Mouse (Mus musculus) midbrain, embryonic 12.5 days (tissue): ENCODE measurements at regions not wholly inside any gene's neighbourhood (a gene's known extent, or its start where the extent isn't known, plus 50 kb on each side); places are given as distances from the start of the nearest gene placed in this dataset.

Experiments used
- ATAC-seq: fragments of 200-750 bp; cut with Nextera tagmentation; 2 replicates; pipeline ENCODE4 v1.8.0; 2017; ENCODE audit warnings: low read depth, moderate TSS enrichment, moderate library complexity; ENCODE audit not compliant: low FRiP score
- H3K27ac ChIP-seq: fragments of 300-500 bp; sonication (generic); replicated peaks from 2 replicates; pipeline ENCODE4 v1.5.1; 2016; ENCODE audit warnings: mild to moderate bottlenecking
- H3K27me3 ChIP-seq: fragments of 300-500 bp; sonication (generic); 2 replicates; pipeline ENCODE4 v1.6.1; 2016; ENCODE audit warnings: mild to moderate bottlenecking
- H3K36me3 ChIP-seq: fragments of 300-500 bp; sonication (generic); 2 replicates; pipeline ENCODE4 v1.6.1; 2016
- H3K4me1 ChIP-seq: fragments of 300-500 bp; sonication (generic); 2 replicates; pipeline ENCODE4 v1.6.1; 2016
- H3K4me2 ChIP-seq: fragments of 300-500 bp; sonication (generic); replicated peaks from 2 replicates; pipeline ENCODE4 v1.6.1; 2016; ENCODE audit warnings: mild to moderate bottlenecking, moderate library complexity
- H3K4me3 ChIP-seq: fragments of 300-500 bp; sonication (generic); 2 replicates; pipeline ENCODE4 v1.5.1; 2016; ENCODE audit warnings: mild to moderate bottlenecking
- H3K9ac ChIP-seq: fragments of 300-500 bp; sonication (generic); replicated peaks from 2 replicates; pipeline ENCODE4 v1.6.1; 2016; ENCODE audit warnings: mild to moderate bottlenecking, moderate library complexity
- H3K9me3 ChIP-seq: fragments of 300-500 bp; sonication (generic); 2 replicates; pipeline ENCODE4 v1.6.1; 2016; ENCODE audit warnings: mild to moderate bottlenecking
- WGBS: fragments of 180-500 bp; shearing (Covaris S2); methylation state at CpG from one replicate; pipeline ENCODE4 v1.1.7; 2016; 5-methylcytosine and 5-hydroxymethylcytosine counted together

DNA sequence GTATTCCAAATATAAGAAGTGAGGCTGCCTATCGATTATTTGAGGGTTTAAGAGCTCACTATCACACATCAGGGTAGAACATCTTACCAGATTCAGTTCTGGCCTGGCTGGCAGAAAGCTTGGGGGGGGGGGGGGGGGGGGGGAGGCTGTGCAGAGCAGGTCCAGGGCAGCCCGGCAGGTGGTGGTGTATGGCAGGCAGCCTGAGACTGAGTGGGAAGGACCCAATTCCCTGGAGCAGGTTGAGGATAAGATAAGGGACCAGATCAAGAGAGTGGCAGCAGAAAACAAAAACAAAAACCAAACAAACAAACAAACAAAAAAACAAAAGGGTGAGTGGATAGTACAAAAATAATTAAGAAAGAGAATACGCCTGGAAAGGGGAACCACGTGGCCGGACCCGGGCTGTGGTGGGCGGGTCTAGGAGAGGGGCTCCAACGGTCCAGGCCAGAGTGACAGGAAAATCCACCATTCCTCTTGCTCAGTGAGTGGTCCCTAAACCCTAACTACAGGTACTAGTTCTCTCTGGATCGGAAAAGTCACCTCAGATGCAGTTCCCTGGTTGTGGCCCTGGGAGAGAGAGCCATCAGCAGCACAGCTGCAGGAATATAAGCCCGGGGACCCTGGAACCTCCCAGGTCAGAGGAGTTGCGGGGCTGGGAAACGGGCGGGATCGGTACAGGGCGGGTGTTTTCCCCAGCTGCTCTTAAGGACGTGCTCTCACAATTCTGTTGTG, 73.3 kb downstream of the Vmn2r112 start:
- peak; percentile 95 for ATAC-seq
- H3K4me1 ChIP-seq = no peaks in the 10 kb centered on the region
- H3K4me3 ChIP-seq = peak overlapping the region; percentile 40
- H3K36me3 ChIP-seq = no peaks in the 10 kb centered on the region
- WGBS = 20% methylated on average over 16 of the region's 16 CpGs
- no peak overlapping the region; the same call in 1 of the 2 replicates for H3K9ac ChIP-seq
- peak overlapping the region; percentile 46 for H3K4me2 ChIP-seq
- H3K27ac ChIP-seq = no peak overlapping the region
- no peaks in the 10 kb centered on the region for H3K9me3 ChIP-seq
- no peaks in the 10 kb centered on the region for H3K27me3 ChIP-seq
